Mouse (Mus musculus) stomach, postnatal 0 days (tissue): ENCODE data around the gene Col4a4.

Experiments
- CTCF ChIP-seq: IDR thresholded peaks from 2 replicates; pipeline ENCODE4 v1.5.1; 2016; ENCODE audit warnings: antibody characterized with exemption, low read depth, mild to moderate bottlenecking, moderate library complexity
- EP300 ChIP-seq: optimal IDR thresholded peaks from 2 replicates; pipeline ENCODE3; 2016; ENCODE audit warnings: antibody characterized with exemption

DNA sequence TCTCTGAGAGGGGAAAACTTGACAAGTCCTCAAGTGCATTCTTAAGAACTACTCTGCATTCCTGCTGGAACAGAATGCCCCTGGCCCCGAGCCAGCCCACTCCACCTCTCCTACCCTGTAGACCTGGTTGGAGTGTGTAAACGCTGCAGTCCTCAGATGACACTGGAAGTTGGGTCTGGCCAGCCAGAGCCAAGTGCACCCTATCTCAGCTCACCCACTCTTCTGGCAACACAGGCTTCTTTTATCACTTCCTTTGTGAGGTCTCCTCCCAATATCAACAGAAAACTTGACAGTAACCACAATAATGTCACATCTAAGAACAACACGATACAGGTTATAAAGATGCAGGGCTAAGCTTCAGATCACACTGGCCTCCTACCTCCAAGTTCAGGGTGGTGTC, 8.7 kb downstream of the Col4a4 start:
- TF ChIP-seq EP300, result no peak
- no peak for TF ChIP-seq CTCF
